In genomic region chr13:21933626-21934548, GRCm38 (mm10) we compare ENCODE assay signal across 8 mouse cellular contexts. TPM values are rescaled to one million over a fixed set of nuclear protein-coding genes. Genes with fewer than 3 reads are reported as not detected.
DNase-seq lines count a peak whose midpoint lies in the region; ATAC-seq and TF ChIP-seq lines count a peak whose summit lies in the region.

No protein-coding gene starts in this region.

- no peaks in the 10 kb centered on the region for H3K79me2 ChIP-seq in MEL (ENCODE audit: control insufficient read depth, insufficient read depth, low read length, poor library complexity)

- no peak for TF ChIP-seq POLR2A in MEL (IDR thresholded peaks at IDR 0.05; ENCODE audit: control insufficient read depth in 1 of 2, insufficient read depth in 1 of 2, low read depth in 1 of 2, low read length in 2 of 2, poor library complexity in 1 of 2)

- no peak for TF ChIP-seq CTCF in MEL (IDR thresholded peaks at IDR 0.05 in 2 of 3, conservative IDR thresholded peaks at IDR 0.05 in 1 of 3; ENCODE audit: control insufficient read depth in 1 of 3, insufficient read depth in 1 of 3, low read depth in 2 of 3, low read length in 3 of 3, poor library complexity in 1 of 3, severe bottlenecking in 1 of 3)
- no peak for TF ChIP-seq CTCF in forebrain, postnatal 0 days (IDR thresholded peaks at IDR 0.05; ENCODE audit: low read depth)

- no peaks in the 10 kb centered on the region for H3K27me3 ChIP-seq in MEL (ENCODE audit: control insufficient read depth in 1 of 2, insufficient read depth in 2 of 2, low read length in 2 of 2)
- H3K27me3 ChIP-seq in forebrain, postnatal 0 days (ENCODE audit: insufficient read depth, low read length) = no peaks in the 10 kb centered on the region
- H3K27me3 ChIP-seq in limb, embryonic 15.5 days = no peaks in the 10 kb centered on the region
- H3K27me3 ChIP-seq in stomach, embryonic 14.5 days (ENCODE audit: control insufficient read depth, insufficient read depth, low read length) = no peaks in the 10 kb centered on the region

- no peaks in the 10 kb centered on the region; a peak in 1 of 4 replicates for H3K4me1 ChIP-seq in MEL (ENCODE audit: control insufficient read depth in 1 of 2, insufficient read depth in 2 of 2, low read length in 2 of 2)
- no peaks in the 10 kb centered on the region for H3K4me1 ChIP-seq in forebrain, postnatal 0 days (ENCODE audit: insufficient read depth)
- H3K4me1 ChIP-seq in limb, embryonic 15.5 days = peaks cover 5% of the 10 kb centered on the region
- no peaks in the 10 kb centered on the region for H3K4me1 ChIP-seq in stomach, embryonic 14.5 days (ENCODE audit: control insufficient read depth, insufficient read depth, low read length)

- H3K36me3 ChIP-seq in MEL (ENCODE audit: control insufficient read depth in 1 of 2, insufficient read depth in 2 of 2, low read length in 2 of 2) = peaks cover 0 to 9% of the 10 kb centered on the region in 2 experiments; a peak in 2 of 4 replicates
- H3K36me3 ChIP-seq in forebrain, postnatal 0 days (ENCODE audit: insufficient read depth) = no peaks in the 10 kb centered on the region
- no peaks in the 10 kb centered on the region for H3K36me3 ChIP-seq in limb, embryonic 15.5 days
- H3K36me3 ChIP-seq in stomach, embryonic 14.5 days (ENCODE audit: control insufficient read depth, insufficient read depth, low read length) = no peaks in the 10 kb centered on the region

- peak overlapping the region; percentile 46 to 82 for H3K4me3 ChIP-seq in MEL (ENCODE audit: control insufficient read depth in 1 of 2, insufficient read depth in 1 of 2, low read depth in 2 of 2, low read length in 2 of 2)
- peak overlapping the region; percentile 12 for H3K4me3 ChIP-seq in forebrain, postnatal 0 days (ENCODE audit: low read depth, low read length)
- peak overlapping the region; percentile 19; the same call in 1 of the 2 replicates for H3K4me3 ChIP-seq in limb, embryonic 15.5 days
- peak overlapping the region; percentile 17; the same call in 1 of the 2 replicates for H3K4me3 ChIP-seq in stomach, embryonic 14.5 days (ENCODE audit: low read depth, low read length)

- no peak for TF ChIP-seq RAD21 in MEL (IDR thresholded peaks at IDR 0.05; ENCODE audit: low read depth, low read length)

- WGBS in forebrain, postnatal 0 days = 11% methylated on average over 28 of the region's 28 CpGs
- 14% methylated on average over 28 of the region's 28 CpGs for WGBS in limb, embryonic 15.5 days
- WGBS in stomach, embryonic 14.5 days = 17% methylated on average over 28 of the region's 28 CpGs

- H3K9ac ChIP-seq in MEL (ENCODE audit: control insufficient read depth, low read depth, low read length, poor library complexity, severe bottlenecking) = peak overlapping the region; percentile 58
- H3K9ac ChIP-seq in forebrain, postnatal 0 days = no peak overlapping the region
- H3K9ac ChIP-seq in limb, embryonic 15.5 days = no peak overlapping the region
- H3K9ac ChIP-seq in stomach, embryonic 14.5 days (replicated peaks; ENCODE audit: low read depth, low read length) = no peak overlapping the region

- H3K4me2 ChIP-seq in forebrain, postnatal 0 days (ENCODE audit: low read depth) = peak overlapping the region; percentile 31
- peak overlapping the region; percentile 19; the same call in 1 of the 2 replicates for H3K4me2 ChIP-seq in limb, embryonic 15.5 days
- peak overlapping the region; percentile 27 for H3K4me2 ChIP-seq in stomach, embryonic 14.5 days (replicated peaks; ENCODE audit: low read depth, low read length)

- DNase-seq in kidney, adult 9 months = peak; percentile 19
- DNase-seq in kidney, adult 11 months = no peak
- peak; percentile 80 for DNase-seq in MEL (ENCODE audit: low read depth, low spot score)
- no peak for DNase-seq in forebrain, postnatal 0 days
- no peak for DNase-seq in thymus, adult 18-20 months
- no peak for DNase-seq in cerebellum, adult 9-10 months

- H3K27ac ChIP-seq in MEL (ENCODE audit: control insufficient read depth, low read depth, low read length) = peak overlapping the region; percentile 28; the same call in 1 of the 2 replicates
- no peak overlapping the region for H3K27ac ChIP-seq in forebrain, postnatal 0 days (ENCODE audit: low read depth, low read length)
- H3K27ac ChIP-seq in limb, embryonic 15.5 days = 0 out of 2 replicates have a peak overlapping the region, but pooled peaks have one; percentile 23
- H3K27ac ChIP-seq in stomach, embryonic 14.5 days (ENCODE audit: low read length) = no peak overlapping the region

- no peaks in the 10 kb centered on the region for H3K9me3 ChIP-seq in MEL (replicated peaks; ENCODE audit: insufficient read depth, low read length)
- H3K9me3 ChIP-seq in forebrain, postnatal 0 days (ENCODE audit: low read length) = no peaks in the 10 kb centered on the region
- H3K9me3 ChIP-seq in limb, embryonic 15.5 days = no peaks in the 10 kb centered on the region
- H3K9me3 ChIP-seq in stomach, embryonic 14.5 days (ENCODE audit: control insufficient read depth, low read depth, low read length) = no peaks in the 10 kb centered on the region

- no peak for TF ChIP-seq EP300 in MEL (IDR thresholded peaks at IDR 0.05; ENCODE audit: low read depth in 1 of 2, low read length in 2 of 2)

- peak; percentile 34; the same call in 1 of the 2 replicates for ATAC-seq in forebrain, postnatal 0 days
- ATAC-seq in limb, embryonic 15.5 days (ENCODE audit: insufficient number of reproducible peaks, low FRiP score, low TSS enrichment, low read depth) = no peak
- ATAC-seq in stomach, embryonic 14.5 days (ENCODE audit: insufficient number of reproducible peaks, insufficient read depth, low FRiP score, low read depth) = no peak

TF ChIP-seq in MEL, 35 proteins besides CTCF, POLR2A, EP300 and RAD21:
- TF ChIP-seq TBP (IDR thresholded peaks at IDR 0.05; ENCODE audit: low read depth, low read length) (peak; percentile 100), GATA1 (IDR thresholded peaks at IDR 0.05; ENCODE audit: low read depth, low read length) (0 out of 2 replicates have a peak, but pooled peaks have one; percentile 34), ZC3H11A (IDR thresholded peaks at IDR 0.05; ENCODE audit: low read depth, low read length) (no peak)
TF ChIP-seq in MEL: peak in this region for 2.

RNA-seq across cellular contexts. Expression of gene Zfp184, which starts 11.0 kb away (rescaled TPM):
- 0.42 and 0.52 TPM in 2 replicates for total RNA-seq in MEL (2012; rRNA removed)
- polyA plus RNA-seq in MEL (2012; ENCODE audit: insufficient read depth in 1 of 2, insufficient read length in 2 of 2, low read depth in 1 of 2, low replicate concordance in 2 of 2, missing spikeins in 1 of 2) = 1 to 10 TPM in 1 of 2 experiments, not detected in 1; 1.0 TPM
- total RNA-seq in forebrain, postnatal 0 days (2014; rRNA removed) = 20.7 and 21.6 TPM in 2 replicates
- 15.3 and 17.2 TPM in 2 replicates for polyA plus RNA-seq in forebrain, postnatal 0 days (2015; fragmentation: Nextera tagmentation; extraction: Ambion mirVana)
- 7.8 and 8.8 TPM in 2 replicates for polyA plus RNA-seq in limb, embryonic 15.5 days (2015; fragmentation: Nextera tagmentation; extraction: Ambion mirVana)
- 16.5 and 16.8 TPM in 2 replicates for polyA plus RNA-seq in stomach, embryonic 14.5 days (2014; fragmentation: Nextera tagmentation; extraction: Ambion mirVana)

RNA-seq across cellular contexts. Expression of gene Pom121l2, which starts 47.1 kb away (rescaled TPM):
- total RNA-seq in MEL (2012; rRNA removed) = not detected in 2 replicates
- not detected for polyA plus RNA-seq in MEL (2012; ENCODE audit: insufficient read depth in 1 of 2, insufficient read length in 2 of 2, low read depth in 1 of 2, low replicate concordance in 2 of 2, missing spikeins in 1 of 2)
- 0.38 TPM in 1 of 2 replicates, not detected in the other for total RNA-seq in forebrain, postnatal 0 days (2014; rRNA removed)
- not detected in 2 replicates for polyA plus RNA-seq in forebrain, postnatal 0 days (2015; fragmentation: Nextera tagmentation; extraction: Ambion mirVana)
- polyA plus RNA-seq in limb, embryonic 15.5 days (2015; fragmentation: Nextera tagmentation; extraction: Ambion mirVana) = 0.15 and 0.20 TPM in 2 replicates
- polyA plus RNA-seq in stomach, embryonic 14.5 days (2014; fragmentation: Nextera tagmentation; extraction: Ambion mirVana) = not detected in 2 replicates

Comparison
In these comparisons a context has a peak if more than half of its experiments do, and no peak if none do; other contexts are left out.
1. DNase-seq: peak in kidney, adult 9 months (single experiment) and MEL (single experiment); none in kidney, adult 11 months (single experiment), forebrain, postnatal 0 days (single experiment), thymus, adult 18-20 months (0 of 2) and cerebellum, adult 9-10 months (single experiment).
2. H3K27ac ChIP-seq: peak in MEL (single experiment) and limb, embryonic 15.5 days (single experiment); none in forebrain, postnatal 0 days (single experiment) and stomach, embryonic 14.5 days (single experiment).
3. H3K4me3 ChIP-seq: peak in every context shown above with its lines; median percentile 64 in MEL; 19 in limb, embryonic 15.5 days; 17 in stomach, embryonic 14.5 days; 12 in forebrain, postnatal 0 days.
4. Peak in every context shown above with its lines, with median percentiles within 50 percentile points of each other: H3K4me2 ChIP-seq.